In the genomic region with DNA sequence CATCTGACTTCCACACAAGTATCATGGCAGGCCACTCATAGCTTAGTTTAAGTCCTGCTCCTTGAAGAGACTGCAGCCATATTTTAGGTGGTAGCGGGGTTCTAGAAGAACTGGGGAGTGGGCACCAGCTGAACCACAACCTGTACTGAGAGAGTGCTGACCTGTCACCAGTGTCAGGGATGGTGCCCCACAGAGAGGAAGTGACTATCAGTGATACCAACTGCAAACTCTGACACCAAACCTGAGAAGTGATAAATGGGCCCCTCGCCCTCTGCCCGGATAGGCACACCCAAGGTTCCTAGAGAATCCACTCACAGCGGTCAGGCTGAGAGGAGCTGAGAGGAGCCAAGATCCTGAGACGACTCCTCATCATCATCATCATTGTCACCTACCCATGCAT, we compare ENCODE assay signal across 12 mouse cellular contexts. TPM values are rescaled to one million over a fixed set of nuclear protein-coding genes. Genes with fewer than 3 reads are reported as not detected.
A peak's percentile ranks its signal among the peaks of the same experiment; 100 is the strongest.
DNase-seq lines count a peak whose midpoint lies in the region; ATAC-seq and TF ChIP-seq lines count a peak whose summit lies in the region.
"Had no signal": no experiment of that assay in that cellular context is flagged by ENCODE, and none has a peak within 500 bp of the region (broad histone marks: within the 10 kb centered on the region; RNA-seq: fewer than 3 reads in every experiment).

No protein-coding gene starts in this region.

- H3K27me3 ChIP-seq in heart, adult 2 months (ENCODE audit: control insufficient read depth, insufficient read depth, low read length), result no peaks in the 10 kb centered on the region
- H3K27me3 ChIP-seq in liver, embryonic 14.5 days (ENCODE audit: control insufficient read depth, insufficient read depth, low read length), result no peaks in the 10 kb centered on the region
- H3K27me3 ChIP-seq in midbrain, embryonic 11.5 days (ENCODE audit: control insufficient read depth, insufficient read depth, low read length), result no peaks in the 10 kb centered on the region
- H3K27me3 ChIP-seq: CH12.LX; embryonic facial prominence, embryonic 13.5 days had no signal

- no peak for TF ChIP-seq POLR2A in heart, adult 2 months (IDR thresholded peaks at IDR 0.05; ENCODE audit: insufficient read depth, low read depth, low read length)
- no peak for TF ChIP-seq POLR2A in lung, adult 2 months (IDR thresholded peaks at IDR 0.05; ENCODE audit: borderline replicate concordance, extremely low read depth, low read depth, low read length)

- no peak for TF ChIP-seq CTCF in heart, adult 2 months (IDR thresholded peaks at IDR 0.05)
- TF ChIP-seq CTCF in liver, embryonic 14.5 days (IDR thresholded peaks at IDR 0.05; ENCODE audit: low read depth), result no peak
- TF ChIP-seq CTCF in lung, adult 2 months (IDR thresholded peaks at IDR 0.05; ENCODE audit: insufficient read depth, low read length), result no peak

- no peaks in the 10 kb centered on the region for H3K9me3 ChIP-seq in liver, embryonic 14.5 days (ENCODE audit: control insufficient read depth, low read length)
- no peaks in the 10 kb centered on the region for H3K9me3 ChIP-seq in midbrain, embryonic 11.5 days (ENCODE audit: control insufficient read depth, low read length)
- H3K9me3 ChIP-seq: embryonic facial prominence, embryonic 13.5 days had no signal

- no peak overlapping the region for H3K9ac ChIP-seq in heart, adult 2 months (ENCODE audit: low read depth, low read length)
- 0 out of 2 replicates have a peak overlapping the region, but pooled peaks have one; percentile 14 for H3K9ac ChIP-seq in liver, embryonic 14.5 days (replicated peaks)
- H3K9ac ChIP-seq in midbrain, embryonic 11.5 days (ENCODE audit: low read length), result no peak overlapping the region
- H3K9ac ChIP-seq: embryonic facial prominence, embryonic 13.5 days had no signal

- H3K4me3 ChIP-seq in heart, adult 2 months, result no peak overlapping the region
- H3K4me3 ChIP-seq in liver, embryonic 14.5 days (ENCODE audit: insufficient read depth in 1 of 2, low read depth in 2 of 2, low read length in 2 of 2), result no peak overlapping the region
- H3K4me3 ChIP-seq in lung, adult 2 months (replicated peaks; ENCODE audit: extremely low read depth, low read depth, low read length), result no peak overlapping the region
- no peak overlapping the region for H3K4me3 ChIP-seq in midbrain, embryonic 11.5 days (ENCODE audit: low read depth, low read length)
- H3K4me3 ChIP-seq: embryonic facial prominence, embryonic 13.5 days had no signal

- DNase-seq in heart, adult 2 months, result peak in 1 of 2 experiments; percentile 18
- no peak for DNase-seq in heart, postnatal 14 days
- peak; percentile 55 for DNase-seq in CD4-positive, CD25-positive, alpha-beta regulatory T cell, adult 2 months (ENCODE audit: low read depth, low spot score)
- peak; percentile 38 for DNase-seq in c-Kit-positive CD71-positive TER-119-positive erythroid progenitor cells, embryonic 14.5 days (ENCODE audit: low spot score)
- peak in 1 of 3 experiments; percentile 39 for DNase-seq in liver, embryonic 14.5 days (ENCODE audit: low read depth in 3 of 3, low spot score in 3 of 3)
- DNase-seq in lung, adult 2 months, result no peak
- no peak for DNase-seq in urinary bladder, postnatal 36 days (ENCODE audit: low spot score in 2 of 2)
- DNase-seq in midbrain, embryonic 11.5 days (ENCODE audit: low spot score, missing footprints), result no peak
- DNase-seq: thymus, postnatal 36 days had no signal

- peak overlapping the region; percentile 73; the same call in 1 of the 2 replicates for H3K27ac ChIP-seq in heart, adult 2 months
- H3K27ac ChIP-seq in liver, embryonic 14.5 days, result peak overlapping the region; percentile 54
- H3K27ac ChIP-seq in midbrain, embryonic 11.5 days (ENCODE audit: low read depth, low read length), result no peak overlapping the region
- H3K27ac ChIP-seq: embryonic facial prominence, embryonic 13.5 days had no signal

- peaks cover 78% of the 10 kb centered on the region for H3K4me1 ChIP-seq in heart, adult 2 months (ENCODE audit: control insufficient read depth, insufficient read depth, low read length)
- H3K4me1 ChIP-seq in liver, embryonic 14.5 days (replicated peaks; ENCODE audit: control insufficient read depth in 2 of 2, insufficient read depth in 2 of 2, low read length in 1 of 2), result peaks cover 33 to 52% of the 10 kb centered on the region in 2 experiments
- peaks cover 75% of the 10 kb centered on the region for H3K4me1 ChIP-seq in lung, adult 2 months (ENCODE audit: control insufficient read depth, insufficient read depth, low read length)
- peaks cover 41% of the 10 kb centered on the region for H3K4me1 ChIP-seq in midbrain, embryonic 11.5 days (ENCODE audit: control insufficient read depth, insufficient read depth, low read length)

- peak; percentile 73 for ATAC-seq in liver, embryonic 14.5 days (ENCODE audit: insufficient read depth)
- no peak for ATAC-seq in midbrain, embryonic 11.5 days (ENCODE audit: low FRiP score)

- peaks cover 11% of the 10 kb centered on the region for H3K79me2 ChIP-seq in heart, adult 2 months (replicated peaks; ENCODE audit: control insufficient read depth, insufficient read depth, low read length)

- intact Hi-C loops in heart, adult 2 months (cut with DNase I), result loop anchor here (5.0 kb wide), 1 partner anchor 33 kb away; no protein-coding TSS in a partner anchor
- intact Hi-C loops in heart, postnatal 14 days (cut with DNase I), result loop anchor here (5.0 kb wide), 1 partner anchor 38 kb away; no protein-coding TSS in a partner anchor

- peaks cover 25% of the 10 kb centered on the region for H3K36me3 ChIP-seq in heart, adult 2 months (ENCODE audit: control insufficient read depth, insufficient read depth, low read length)
- no peaks in the 10 kb centered on the region for H3K36me3 ChIP-seq in liver, embryonic 14.5 days (replicated peaks; ENCODE audit: control insufficient read depth, insufficient read depth, low read depth)
- H3K36me3 ChIP-seq in midbrain, embryonic 11.5 days (ENCODE audit: control insufficient read depth, insufficient read depth, low read length), result no peaks in the 10 kb centered on the region

- peak overlapping the region; percentile 45 for H3K4me2 ChIP-seq in liver, embryonic 14.5 days (ENCODE audit: low read depth)
- H3K4me2 ChIP-seq in midbrain, embryonic 11.5 days, result no peak overlapping the region
- H3K4me2 ChIP-seq: embryonic facial prominence, embryonic 13.5 days; heart, embryonic 11.5 days had no signal

- WGBS in heart, adult 2 months, result 85% methylated on average over 5 of the region's 5 CpGs
- 18% methylated on average over 5 of the region's 5 CpGs for WGBS in liver, embryonic 14.5 days (ENCODE audit: insufficient replicate concordance)
- 61% methylated on average over 5 of the region's 5 CpGs for WGBS in lung, adult 2 months
- 90% methylated on average over 5 of the region's 5 CpGs for WGBS in midbrain, embryonic 11.5 days

- no peak for TF ChIP-seq EP300 in heart, adult 2 months (IDR thresholded peaks at IDR 0.05; ENCODE audit: insufficient read depth, low read depth, low read length)
- no peak for TF ChIP-seq EP300 in liver, embryonic 14.5 days (IDR thresholded peaks at IDR 0.05; ENCODE audit: low read depth)

RNA-seq across cellular contexts. Expression of a gene that starts 8.7 kb away (rescaled TPM):
- 10 to 100 TPM; 22.0 to 26.9 TPM for total RNA-seq in heart, adult 2 months (2021)
- polyA plus RNA-seq in heart, adult 2 months (2012; rRNA removed), result 22.5 and 25.7 TPM in 2 replicates
- total RNA-seq in heart, postnatal 14 days (2021), result 10 to 100 TPM; 29.2 to 34.1 TPM
- 12.9 and 14.7 TPM in 2 replicates for polyA plus RNA-seq in liver, embryonic 14.5 days (2012; rRNA removed)
- 20.0 and 22.2 TPM in 2 replicates for polyA plus RNA-seq in liver, embryonic 14.5 days (2014; fragmentation: Nextera tagmentation; extraction: Ambion mirVana)
- 79.4 and 80.3 TPM in 2 replicates for polyA plus RNA-seq in lung, adult 2 months (2012; rRNA removed)
- 17.0 and 17.5 TPM in 2 replicates for polyA plus RNA-seq in midbrain, embryonic 11.5 days (2014; fragmentation: Nextera tagmentation; extraction: Ambion mirVana)

RNA-seq across cellular contexts. Expression of a gene that starts 47.5 kb away (rescaled TPM):
- 1 to 10 TPM; 7.7 TPM for total RNA-seq in heart, adult 2 months (2021)
- polyA plus RNA-seq in heart, adult 2 months (2012; rRNA removed), result 5.2 and 6.0 TPM in 2 replicates
- total RNA-seq in heart, postnatal 14 days (2021), result 10 to 100 TPM in 1 of 2 experiments, 1 to 10 TPM in 1; 9.5 to 10.9 TPM
- 5.1 and 13.1 TPM in 2 replicates for polyA plus RNA-seq in liver, embryonic 14.5 days (2012; rRNA removed)
- 19.0 and 20.8 TPM in 2 replicates for polyA plus RNA-seq in liver, embryonic 14.5 days (2014; fragmentation: Nextera tagmentation; extraction: Ambion mirVana)
- polyA plus RNA-seq in lung, adult 2 months (2012; rRNA removed), result 6.3 and 7.8 TPM in 2 replicates
- polyA plus RNA-seq in midbrain, embryonic 11.5 days (2014; fragmentation: Nextera tagmentation; extraction: Ambion mirVana), result 90.3 and 100.0 TPM in 2 replicates

RNA-seq across cellular contexts. Expression of a gene that starts 54.1 kb away (rescaled TPM):
- total RNA-seq in heart, adult 2 months (2021), result 10 to 100 TPM; 20.3 to 21.3 TPM
- 9.8 and 15.9 TPM in 2 replicates for polyA plus RNA-seq in heart, adult 2 months (2012; rRNA removed)
- total RNA-seq in heart, postnatal 14 days (2021), result 10 to 100 TPM; 19.2 to 20.8 TPM
- polyA plus RNA-seq in liver, embryonic 14.5 days (2012; rRNA removed), result 5.0 and 7.4 TPM in 2 replicates
- polyA plus RNA-seq in liver, embryonic 14.5 days (2014; fragmentation: Nextera tagmentation; extraction: Ambion mirVana), result 10.7 and 11.7 TPM in 2 replicates
- 7.8 and 12.2 TPM in 2 replicates for polyA plus RNA-seq in lung, adult 2 months (2012; rRNA removed)
- polyA plus RNA-seq in midbrain, embryonic 11.5 days (2014; fragmentation: Nextera tagmentation; extraction: Ambion mirVana), result 38.7 and 41.8 TPM in 2 replicates

Comparison
In these comparisons a context has a peak if more than half of its experiments do, and no peak if none do; other contexts are left out.
1. DNase-seq: peak in CD4-positive, CD25-positive, alpha-beta regulatory T cell, adult 2 months (single experiment) and c-Kit-positive CD71-positive TER-119-positive erythroid progenitor cells, embryonic 14.5 days (single experiment); none in heart, postnatal 14 days (0 of 2), lung, adult 2 months (single experiment), urinary bladder, postnatal 36 days (0 of 2) and midbrain, embryonic 11.5 days (single experiment).